Mouse (Mus musculus) heart, adult 9 months (tissue): ENCODE data around the gene Eif4g1.

Experiments used
- DNase-seq, 2 experiments: peaks; one replicate each; pipeline ENCODE4 v3.0.0; 2022; ENCODE audit warnings: low spot score in 2 of 2

Eif4g1 gene

GRCm38 (mm10) chr16:20672965-20673705, 5.0 kb downstream of the Eif4g1 start:
- peak in 1 of 2 experiments; percentile 67 for DNase-seq

DNA sequence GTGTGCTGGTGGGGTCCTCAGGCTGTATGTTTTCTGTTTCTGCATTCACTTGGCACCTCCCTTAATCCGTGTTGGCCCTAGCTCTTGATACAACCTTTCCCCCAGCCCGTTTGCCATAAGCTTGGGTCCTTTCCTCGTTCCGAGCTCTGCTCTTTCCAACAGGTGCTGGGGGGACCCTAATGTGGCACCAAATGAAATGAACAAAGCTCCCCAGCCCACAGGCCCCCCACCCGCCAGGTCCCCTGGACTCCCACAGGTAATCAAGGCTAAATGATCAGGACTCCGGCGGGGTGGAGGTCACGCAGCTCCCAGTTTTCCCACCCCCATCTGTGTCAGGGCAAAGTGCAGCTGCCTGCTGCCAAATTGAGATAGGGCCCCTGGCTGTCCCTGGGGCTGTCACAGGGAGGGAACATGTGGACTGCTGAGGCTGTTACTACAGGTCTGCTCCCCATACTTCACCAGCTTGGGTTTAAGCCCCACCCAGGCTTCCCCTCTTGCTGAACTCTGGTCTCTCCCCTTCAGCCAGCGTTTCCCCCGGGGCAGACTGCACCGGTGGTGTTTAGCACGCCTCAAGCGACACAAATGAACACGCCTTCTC, 5.7 kb downstream of the Eif4g1 start:
- peak in 1 of 2 experiments; percentile 45 for DNase-seq

GRCm38 (mm10) chr16:20675213-20675612, 7.1 kb downstream of the Eif4g1 start:
- no peak for DNase-seq

GRCm38 (mm10) chr16:20676702-20677101, 8.6 kb downstream of the Eif4g1 start:
- DNase-seq = no peak

DNA sequence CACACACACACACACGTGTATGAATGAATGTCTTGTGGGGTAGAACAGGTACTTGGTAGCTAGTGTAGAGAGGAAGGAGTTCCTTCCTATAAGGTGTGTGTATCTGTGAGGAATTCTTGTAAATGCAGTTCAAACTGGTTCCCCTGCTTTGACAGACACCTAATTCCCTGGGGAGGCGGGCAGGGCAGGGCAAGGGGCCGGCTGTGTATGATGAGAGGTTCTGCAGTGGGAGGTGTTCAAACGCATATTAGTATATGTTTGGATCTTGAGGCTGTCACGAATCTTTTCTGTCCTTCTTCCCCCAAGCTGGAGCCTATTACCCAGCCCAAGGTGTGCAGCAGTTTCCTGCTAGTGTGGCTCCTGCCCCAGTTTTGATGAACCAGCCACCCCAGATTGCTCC, 9.3 kb downstream of the Eif4g1 start:
- no peak for DNase-seq

GRCm38 (mm10) chr16:20677974-20678675, 10.0 kb downstream of the Eif4g1 start:
- peak; percentile 82 to 90 for DNase-seq

- DNase-seq = no peak
These were observed 22.7 kb downstream of the Eif4g1 start for GRCm38 (mm10) chr16:20690774-20691173.

- no peak for DNase-seq
These were observed 23.5 kb downstream of the Eif4g1 start for GRCm38 (mm10) chr16:20691617-20692016.

DNA sequence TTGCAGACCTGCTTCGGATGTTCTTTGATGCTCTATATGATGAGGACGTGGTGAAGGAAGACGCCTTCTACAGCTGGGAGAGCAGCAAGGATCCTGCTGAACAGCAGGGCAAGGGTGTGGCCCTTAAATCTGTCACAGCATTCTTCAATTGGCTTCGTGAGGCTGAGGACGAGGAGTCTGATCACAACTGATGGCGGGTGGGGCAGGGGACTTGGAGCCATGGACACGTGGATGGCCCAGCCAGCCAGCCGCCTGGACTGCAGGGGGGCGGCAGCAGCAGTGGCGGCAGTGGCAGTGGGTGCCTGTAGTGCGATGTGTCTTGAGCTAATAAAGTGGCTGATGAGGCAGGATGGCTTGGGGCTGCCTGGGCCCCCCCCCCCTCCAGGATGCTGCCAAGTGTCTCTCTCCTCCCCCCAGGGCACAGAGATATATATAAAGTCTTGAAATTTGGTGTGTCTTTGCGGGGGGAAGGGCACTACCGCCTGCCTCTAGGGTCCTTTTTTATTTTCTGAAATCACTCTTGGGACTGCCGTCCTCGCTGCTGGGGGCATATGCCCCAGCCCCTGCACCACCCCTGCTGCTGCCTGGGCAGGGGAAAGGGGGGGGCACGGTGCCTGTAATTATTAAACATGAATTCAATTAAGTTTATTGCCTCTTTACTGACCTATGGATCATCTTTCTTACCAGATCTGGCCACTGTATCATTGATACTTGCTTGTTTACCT, 24.3 kb downstream of the Eif4g1 start:
- no peak for DNase-seq

- DNase-seq = peak; percentile 91 to 92
These were observed 25.1 kb downstream of the Eif4g1 start, which contains the start of gene Fam131a for GRCm38 (mm10) chr16:20693111-20693701. Gene Fam131a (plus strand): TSS chr16:20693241.

DNA sequence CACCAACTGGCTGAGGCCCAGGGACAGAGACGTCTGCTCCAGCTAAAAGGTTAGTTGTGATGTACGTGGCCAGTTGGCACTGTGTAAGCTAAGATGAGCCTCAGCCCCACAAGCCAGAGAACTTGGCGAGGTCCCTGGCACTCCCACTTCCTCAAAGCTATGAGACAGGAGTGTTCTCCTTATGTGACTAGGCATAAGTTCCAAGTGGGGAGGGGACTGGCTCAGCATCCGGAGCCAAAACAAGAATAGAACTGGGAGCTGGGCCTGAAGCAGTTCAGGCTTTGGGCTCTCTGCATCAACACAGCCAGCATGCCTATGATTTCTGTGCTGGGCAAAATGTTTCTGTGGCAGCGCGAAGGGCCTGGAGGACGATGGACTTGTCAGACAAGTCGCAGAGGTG, 26.7 kb downstream of the Eif4g1 start:
- peak; percentile 70 to 73 for DNase-seq

DNA sequence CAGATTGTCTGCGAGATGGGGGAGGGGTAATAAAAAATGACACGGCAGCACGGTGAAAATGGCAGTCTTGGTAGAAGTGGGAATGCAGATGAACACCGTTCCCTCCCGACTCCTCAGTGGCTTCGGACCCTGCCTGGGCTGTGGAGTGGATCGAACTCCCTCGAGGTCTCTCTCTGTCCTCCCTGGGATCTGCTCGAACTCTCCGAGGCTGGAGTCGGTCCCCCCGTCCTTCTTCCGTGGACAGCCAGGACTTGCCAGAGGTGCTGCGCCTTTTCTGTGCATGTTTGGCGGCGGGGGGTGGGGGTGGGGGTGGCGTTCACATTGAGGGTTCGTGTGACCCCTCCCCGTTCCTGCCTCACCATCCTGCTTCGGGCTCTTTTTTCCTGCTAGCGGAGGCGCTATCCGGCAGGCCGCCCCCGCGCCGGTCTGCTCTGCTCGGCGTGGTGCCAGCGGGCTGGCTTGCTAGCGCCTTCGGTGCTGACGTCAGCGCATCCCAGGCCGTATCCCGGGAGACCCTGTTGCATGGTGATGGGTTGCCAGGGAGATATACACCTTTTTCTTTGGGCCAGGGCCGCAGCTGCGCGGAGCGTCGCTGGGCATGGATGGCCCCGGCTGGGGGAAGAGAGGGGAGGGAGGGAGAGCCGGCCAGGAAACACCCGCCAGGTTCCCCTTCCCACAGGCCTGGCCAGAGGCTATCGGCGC, 27.7 kb downstream of the Eif4g1 start:
- peak; percentile 86 to 88 for DNase-seq

- DNase-seq = no peak
These were observed 31.2 kb downstream of the Eif4g1 start for GRCm38 (mm10) chr16:20699266-20699665.

- DNase-seq = no peak
These were observed 31.9 kb downstream of the Eif4g1 start for GRCm38 (mm10) chr16:20700036-20700435.

GRCm38 (mm10) chr16:20701316-20701715, 33.2 kb downstream of the Eif4g1 start:
- no peak for DNase-seq

GRCm38 (mm10) chr16:20701729-20702521, 33.8 kb downstream of the Eif4g1 start:
- no peak for DNase-seq

- DNase-seq = peak in 1 of 2 experiments; percentile 52
These were observed 34.4 kb downstream of the Eif4g1 start for GRCm38 (mm10) chr16:20702522-20702893.

- DNase-seq = no peak
These were observed 35.0 kb downstream of the Eif4g1 start for GRCm38 (mm10) chr16:20703071-20703470.

DNA sequence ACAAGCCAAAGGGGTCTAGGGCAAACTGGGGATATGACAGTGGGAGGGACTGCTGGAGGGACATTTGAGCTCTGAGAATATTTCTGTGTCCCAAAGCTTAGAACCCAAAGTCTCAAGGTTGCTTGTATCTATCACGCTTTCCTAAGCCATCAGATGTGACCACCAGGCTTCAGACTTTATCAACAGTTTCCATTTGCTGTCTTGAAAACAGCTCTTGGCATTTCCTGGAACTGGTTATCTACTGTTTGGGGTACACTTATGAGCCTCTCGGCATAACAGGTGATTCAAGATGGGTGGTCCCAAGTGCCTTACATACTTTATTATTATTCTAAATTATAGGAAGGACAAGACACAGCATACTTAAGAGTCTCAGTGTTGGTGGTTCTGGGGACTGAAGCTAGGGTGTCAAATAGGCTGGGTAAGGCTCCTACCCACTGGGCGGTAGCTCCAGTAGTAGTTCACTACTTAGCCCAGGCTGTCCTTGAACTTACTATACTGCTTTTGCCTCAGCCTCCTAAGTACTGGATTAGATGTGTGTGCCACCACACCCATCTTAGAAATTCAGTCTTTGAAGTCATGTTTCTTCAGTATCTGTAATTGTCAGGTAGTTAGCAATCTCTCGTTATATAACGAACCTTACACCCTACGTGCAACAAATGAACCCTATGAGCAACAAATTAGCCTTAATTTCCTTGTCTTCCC, 35.7 kb downstream of the Eif4g1 start:
- DNase-seq = no peak

- no peak for DNase-seq
These were observed 37.7 kb downstream of the Eif4g1 start for GRCm38 (mm10) chr16:20705786-20706185.
